22 mouse cellular contexts compared by ENCODE assay signal in the genomic region with DNA sequence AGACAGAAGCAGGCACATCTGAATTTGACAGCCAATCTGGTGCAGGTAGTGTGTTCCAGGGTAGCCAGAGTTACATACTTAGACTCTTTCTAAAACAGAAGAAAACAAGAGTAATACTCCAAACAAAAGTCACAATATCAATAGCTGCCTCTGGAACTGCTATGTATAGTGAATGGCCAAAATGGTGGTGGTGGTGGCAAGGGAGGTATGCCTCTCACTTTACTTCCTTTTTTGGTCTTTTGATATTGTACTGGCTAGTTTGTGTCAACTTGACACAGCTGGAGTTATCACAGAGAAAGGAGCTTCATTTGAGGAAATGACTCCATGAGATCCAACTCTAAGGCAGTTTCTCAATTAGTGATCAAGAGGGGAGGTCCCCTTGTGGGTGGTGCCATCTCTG.
"Had no signal": no experiment of that assay in that cellular context is flagged by ENCODE, and none has a peak within 500 bp of the region (broad histone marks: within the 10 kb centered on the region; RNA-seq: fewer than 3 reads in every experiment).

No protein-coding gene starts in this region.

- ATAC-seq: hindbrain, embryonic 16.5 days; hindbrain, postnatal 0 days; inflammation-experienced regulatory T-cells, adult 6 months; intestine, embryonic 15.5 days; intestine, embryonic 16.5 days; intestine, postnatal 0 days had no signal

- DNase-seq: heart, postnatal 10 days; heart, postnatal 14 days; heart, postnatal 36 days; heart, postnatal 4 days; kidney, adult 11 months; kidney, adult 18-20 months; kidney, adult 2 months; kidney, adult 8-10 months; kidney, adult 9 months; kidney, postnatal 10 days; kidney, postnatal 14 days; kidney, postnatal 25 days; kidney, postnatal 36 days; kidney, postnatal 4 days; layer of hippocampus, adult 9-11 months; layer of hippocampus, postnatal 36 days had no signal
